Mouse (Mus musculus) megakaryocyte, embryonic 14.5 days (primary cell): Measurements from ENCODE around the gene Grin1.

Experiments
- FLI1 ChIP-seq: IDR thresholded peaks from 2 replicates; pipeline ENCODE4 v1.6.1; 2012; ENCODE audit warnings: low read length, inconsistent platforms, mixed read lengths
- GATA1 ChIP-seq: IDR thresholded peaks from 3 replicates; pipeline ENCODE4 v1.6.1; 2012; ENCODE audit warnings: mixed read lengths, low read length, inconsistent platforms, borderline replicate concordance

DNA sequence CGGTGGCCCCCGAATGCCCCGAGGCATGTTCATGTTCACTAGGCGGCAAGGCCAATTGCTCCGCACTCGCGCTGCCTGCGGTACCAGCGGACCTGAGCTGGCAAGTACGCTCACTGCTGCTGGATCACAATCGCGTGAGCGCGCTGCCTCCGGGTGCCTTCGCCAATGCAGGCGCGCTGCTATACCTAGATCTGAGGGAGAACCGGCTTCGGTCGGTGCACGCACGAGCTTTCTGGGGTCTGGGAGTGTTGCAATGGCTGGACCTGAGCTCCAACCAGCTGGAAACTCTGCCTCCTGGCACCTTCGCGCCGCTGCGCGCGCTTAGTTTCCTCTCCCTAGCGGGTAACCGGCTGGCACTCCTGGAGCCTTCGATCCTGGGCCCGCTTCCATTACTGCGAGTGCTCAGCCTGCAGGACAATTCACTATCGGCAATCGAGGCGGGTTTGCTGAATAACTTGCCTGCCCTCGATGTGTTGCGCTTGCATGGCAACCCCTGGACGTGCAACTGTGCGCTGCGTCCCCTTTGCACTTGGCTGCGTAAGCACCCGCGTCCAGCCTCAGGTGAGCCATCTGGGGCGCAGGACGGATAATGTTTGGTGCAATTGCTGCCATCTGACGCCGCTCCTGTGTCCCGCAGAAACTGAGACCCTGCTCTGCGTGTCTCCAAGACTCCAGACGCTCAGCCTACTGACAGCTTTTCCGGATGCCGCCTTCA, 28.7 kb downstream of the Grin1 start:
- TF ChIP-seq GATA1 = no peak
- no peak for TF ChIP-seq FLI1
